Mouse (Mus musculus): ENCODE measurements around the gene Zc3h14. TPM values are rescaled to one million over a fixed set of nuclear protein-coding genes. Genes with fewer than 3 reads are reported as not detected.
A peak's percentile ranks its signal among the peaks of the same experiment; 100 is the strongest.

Gene Zc3h14
- polyA plus RNA-seq, 1 experiment from 2014 or later = 95.0 TPM

DNA sequence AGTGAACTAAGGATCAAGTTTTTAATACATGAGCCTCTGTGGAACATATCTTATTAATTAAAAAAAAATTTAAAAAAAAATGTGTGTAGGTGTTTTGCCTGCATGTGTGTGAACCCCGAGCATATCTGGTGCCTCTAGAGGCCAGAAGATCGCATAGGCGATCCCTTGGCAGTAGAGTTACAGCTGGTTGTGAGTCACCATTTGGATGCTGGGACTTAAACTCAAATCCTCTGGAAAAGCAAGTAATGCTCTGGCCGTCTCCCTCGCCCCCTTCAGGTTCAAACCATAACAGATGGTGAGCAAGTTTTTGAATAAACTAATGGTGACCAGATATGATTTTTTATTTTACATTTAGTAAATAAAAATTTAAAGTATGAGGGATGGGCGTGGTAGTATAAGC lies 10.9 kb downstream of the Zc3h14 start:
- no peak overlapping the region for H3K4me3 ChIP-seq (ENCODE audit: low read length)
- no peaks in the 10 kb centered on the region for H3K9me3 ChIP-seq (ENCODE audit: control insufficient read depth, low read length)
- no peak overlapping the region for H3K27ac ChIP-seq (ENCODE audit: low read depth, low read length)
- H3K36me3 ChIP-seq (ENCODE audit: control insufficient read depth, insufficient read depth, low read length) = peaks cover 45% of the 10 kb centered on the region
- no peaks in the 10 kb centered on the region for H3K27me3 ChIP-seq (replicated peaks; ENCODE audit: control insufficient read depth, insufficient read depth, low read length)
- ATAC-seq = no peak
- H3K9ac ChIP-seq (ENCODE audit: low read depth, low read length) = no peak overlapping the region
- H3K4me1 ChIP-seq (ENCODE audit: control insufficient read depth, insufficient read depth, low read depth, low read length) = no peaks in the 10 kb centered on the region
- 89% methylated on average over 6 of the region's 6 CpGs for WGBS
- H3K4me2 ChIP-seq (ENCODE audit: low read length) = no peak overlapping the region

DNA sequence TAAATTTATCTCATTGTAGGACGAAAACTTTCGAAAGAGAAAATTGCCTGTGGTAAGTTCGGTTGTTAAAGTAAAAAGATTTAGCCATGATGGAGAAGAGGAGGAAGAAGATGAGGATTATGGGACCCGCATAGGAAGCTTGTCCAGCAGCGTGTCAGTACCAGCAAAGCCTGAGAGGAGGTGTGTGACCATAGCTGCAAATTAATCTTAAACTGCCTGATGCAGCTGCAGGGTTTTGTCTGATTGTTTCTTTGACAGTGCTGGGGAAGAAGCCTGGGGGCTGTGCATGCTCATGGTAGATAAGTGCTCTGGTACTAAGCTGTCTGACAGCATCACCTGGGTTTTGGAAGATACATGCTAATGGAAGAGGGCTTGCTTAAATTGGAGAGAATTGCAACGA lies 12.9 kb downstream of the Zc3h14 start:
- 93% methylated on average over 6 of the region's 6 CpGs for WGBS
- no peaks in the 10 kb centered on the region for H3K9me3 ChIP-seq (ENCODE audit: control insufficient read depth, low read length)
- no peak overlapping the region for H3K9ac ChIP-seq (ENCODE audit: low read depth, low read length)
- H3K36me3 ChIP-seq (ENCODE audit: control insufficient read depth, insufficient read depth, low read length) = peaks cover 54% of the 10 kb centered on the region
- no peaks in the 10 kb centered on the region for H3K27me3 ChIP-seq (replicated peaks; ENCODE audit: control insufficient read depth, insufficient read depth, low read length)
- no peak overlapping the region for H3K4me3 ChIP-seq (ENCODE audit: low read length)
- ATAC-seq = no peak
- H3K4me2 ChIP-seq (ENCODE audit: low read length) = no peak overlapping the region
- H3K4me1 ChIP-seq (ENCODE audit: control insufficient read depth, insufficient read depth, low read depth, low read length) = no peaks in the 10 kb centered on the region
- H3K27ac ChIP-seq (ENCODE audit: low read depth, low read length) = no peak overlapping the region

DNA sequence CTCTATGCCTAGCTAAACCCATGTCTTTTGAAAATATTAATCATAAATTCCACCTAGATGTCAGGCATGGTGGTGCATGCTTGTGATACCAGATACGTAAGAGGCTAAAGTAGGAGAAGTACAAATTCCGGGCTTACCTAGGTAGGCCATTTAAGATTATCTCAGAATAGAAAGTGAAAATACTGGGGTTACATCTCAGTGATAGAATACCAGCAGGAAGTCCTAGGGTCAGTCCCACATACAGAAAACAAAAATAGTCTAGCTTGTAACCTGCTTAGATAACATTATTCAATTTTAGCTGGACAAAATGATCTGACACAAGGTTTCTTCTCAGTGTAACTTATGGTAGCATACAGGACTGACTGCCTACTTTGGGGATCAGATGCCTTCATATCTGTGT lies 19.5 kb downstream of the Zc3h14 start:
- ATAC-seq = no peak

DNA sequence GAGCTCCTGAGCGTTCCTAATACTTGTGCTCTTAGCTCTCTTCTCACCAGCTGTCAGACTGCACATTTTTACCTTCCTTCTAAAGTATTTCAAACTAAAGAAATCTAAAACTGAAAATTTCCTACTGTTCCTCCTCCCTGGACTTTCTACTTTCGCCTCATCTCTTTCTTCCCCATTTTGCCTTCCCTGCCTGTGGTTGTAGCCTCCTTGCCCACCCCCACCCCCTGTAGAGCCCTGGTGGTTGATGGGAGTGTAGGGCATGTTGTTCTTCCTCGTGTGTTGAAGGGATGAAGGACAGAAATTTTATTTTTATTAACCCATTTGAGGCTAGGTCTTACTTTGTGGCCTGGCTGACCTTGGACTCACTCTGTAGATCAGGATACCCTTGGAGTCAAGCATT lies 30.7 kb downstream of the Zc3h14 start:
- Histone ChIP-seq H3K4me3 (ENCODE audit: low read length) (no peak overlapping the region), H3K27me3 (replicated peaks; ENCODE audit: control insufficient read depth, insufficient read depth, low read length) (no peaks in the 10 kb centered on the region), H3K9ac (ENCODE audit: low read depth, low read length) (no peak overlapping the region), H3K27ac (ENCODE audit: low read depth, low read length) (no peak overlapping the region), H3K4me1 (ENCODE audit: control insufficient read depth, insufficient read depth, low read depth, low read length) (no peaks in the 10 kb centered on the region), H3K9me3 (ENCODE audit: control insufficient read depth, low read length) (no peaks in the 10 kb centered on the region), H3K36me3 (ENCODE audit: control insufficient read depth, insufficient read depth, low read length) (peaks cover 29% of the 10 kb centered on the region), H3K4me2 (ENCODE audit: low read length) (no peak overlapping the region)
- no peak for ATAC-seq
- WGBS = 86% methylated on average over 3 of the region's 3 CpGs

More for the DNA sequence above, 19.5 kb downstream of the Zc3h14 start:
- no peak overlapping the region for H3K4me3 ChIP-seq (ENCODE audit: low read length)
- no peak overlapping the region for H3K9ac ChIP-seq (ENCODE audit: low read depth, low read length)
- H3K9me3 ChIP-seq (ENCODE audit: control insufficient read depth, low read length) = no peaks in the 10 kb centered on the region
- no peaks in the 10 kb centered on the region for H3K27me3 ChIP-seq (replicated peaks; ENCODE audit: control insufficient read depth, insufficient read depth, low read length)
- 95% methylated on average over 2 of the region's 2 CpGs for WGBS
- H3K27ac ChIP-seq (ENCODE audit: low read depth, low read length) = no peak overlapping the region
- H3K4me2 ChIP-seq (ENCODE audit: low read length) = no peak overlapping the region
- peaks cover 52% of the 10 kb centered on the region for H3K36me3 ChIP-seq (ENCODE audit: control insufficient read depth, insufficient read depth, low read length)
- H3K4me1 ChIP-seq (ENCODE audit: control insufficient read depth, insufficient read depth, low read depth, low read length) = no peaks in the 10 kb centered on the region

DNA sequence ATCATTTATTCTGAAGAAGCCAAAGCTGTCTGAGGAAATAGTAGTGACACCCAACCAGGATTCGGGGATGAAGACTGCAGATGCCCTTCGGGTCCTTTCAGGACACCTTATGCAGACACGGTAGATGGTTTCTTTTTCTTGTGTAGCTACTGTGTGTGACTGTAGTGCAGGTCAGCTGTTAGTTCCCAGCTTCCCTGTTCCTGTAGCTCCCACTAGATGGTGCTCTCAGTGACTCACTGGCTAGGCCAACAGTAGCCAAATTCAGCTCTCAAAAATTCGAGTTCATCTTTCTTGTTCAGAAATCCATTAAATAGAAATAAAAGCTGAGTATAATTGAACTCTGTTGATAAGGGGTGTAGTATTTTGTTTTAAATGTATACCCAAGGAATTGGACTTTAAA lies 32.4 kb downstream of the Zc3h14 start:
- Histone ChIP-seq H3K27ac (ENCODE audit: low read depth, low read length) (no peak overlapping the region), H3K4me3 (ENCODE audit: low read length) (no peak overlapping the region), H3K4me2 (ENCODE audit: low read length) (no peak overlapping the region), H3K9me3 (ENCODE audit: control insufficient read depth, low read length) (no peaks in the 10 kb centered on the region), H3K9ac (ENCODE audit: low read depth, low read length) (no peak overlapping the region), H3K36me3 (ENCODE audit: control insufficient read depth, insufficient read depth, low read length) (peaks cover 36% of the 10 kb centered on the region), H3K4me1 (ENCODE audit: control insufficient read depth, insufficient read depth, low read depth, low read length) (no peaks in the 10 kb centered on the region), H3K27me3 (replicated peaks; ENCODE audit: control insufficient read depth, insufficient read depth, low read length) (no peaks in the 10 kb centered on the region)
- WGBS = 80% methylated on average over 4 of the region's 4 CpGs
- peak; percentile 52; the same call in 1 of the 2 replicates for ATAC-seq

DNA sequence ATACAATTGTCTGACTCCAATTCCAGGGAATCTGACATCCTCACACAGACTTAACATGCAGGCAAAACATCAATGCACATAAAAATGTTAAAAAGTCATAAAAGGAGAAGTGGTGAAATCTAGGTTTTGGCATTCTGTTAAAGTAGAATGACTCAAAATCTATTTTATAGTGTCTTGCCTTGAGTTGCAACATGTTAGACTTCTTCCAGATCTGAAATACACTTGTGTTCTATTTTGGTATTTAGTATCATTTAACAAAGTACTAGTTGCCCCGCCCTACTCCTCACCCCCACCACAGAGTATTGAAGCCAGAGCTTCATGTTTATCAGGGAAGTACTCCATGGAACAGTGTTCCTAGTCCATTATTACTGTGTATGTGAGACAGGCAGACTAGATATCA lies 37.5 kb downstream of the Zc3h14 start:
- no peak for ATAC-seq
- Histone ChIP-seq H3K4me1 (ENCODE audit: control insufficient read depth, insufficient read depth, low read depth, low read length) (no peaks in the 10 kb centered on the region), H3K27me3 (replicated peaks; ENCODE audit: control insufficient read depth, insufficient read depth, low read length) (no peaks in the 10 kb centered on the region), H3K4me2 (ENCODE audit: low read length) (no peak overlapping the region), H3K9me3 (ENCODE audit: control insufficient read depth, low read length) (no peaks in the 10 kb centered on the region), H3K27ac (ENCODE audit: low read depth, low read length) (no peak overlapping the region), H3K9ac (ENCODE audit: low read depth, low read length) (no peak overlapping the region), H3K36me3 (ENCODE audit: control insufficient read depth, insufficient read depth, low read length) (peaks cover 39% of the 10 kb centered on the region), H3K4me3 (ENCODE audit: low read length) (no peak overlapping the region)
- WGBS = 97% methylated on average over 1 of the region's 1 CpGs

DNA sequence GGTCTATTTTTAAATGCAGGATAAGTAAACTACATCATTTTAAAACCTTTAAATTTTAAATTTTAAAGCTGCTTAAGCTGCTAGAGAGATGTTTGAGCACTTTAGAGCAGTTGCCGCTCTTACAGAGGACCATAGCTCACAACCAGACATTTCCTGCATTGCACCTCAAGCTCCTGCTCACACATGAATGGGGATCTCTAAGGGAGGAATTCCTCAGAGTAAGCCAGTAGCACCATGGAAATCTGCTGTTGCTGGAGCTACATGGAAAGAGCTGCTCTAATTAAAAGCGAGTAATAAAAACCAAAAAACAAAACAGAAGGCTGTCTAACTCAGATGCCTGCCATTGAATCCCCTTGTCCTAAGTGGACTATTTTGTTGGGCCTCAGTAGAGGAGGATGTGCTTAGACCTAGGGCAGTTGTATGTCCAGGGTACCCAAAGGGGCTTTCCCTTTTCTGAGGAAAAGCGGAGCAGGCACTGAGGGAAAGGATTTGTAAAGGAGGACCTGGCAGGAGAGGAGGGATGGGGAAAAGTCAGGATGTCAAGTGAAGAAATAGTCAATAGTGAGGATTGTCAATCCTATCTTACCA lies 49.1 kb downstream of the Zc3h14 start:
- no peak overlapping the region for H3K27ac ChIP-seq (ENCODE audit: low read depth, low read length)
- ATAC-seq = peak; percentile 64; the same call in 1 of the 2 replicates
- 70% methylated on average over 3 of the region's 3 CpGs for WGBS
- H3K9me3 ChIP-seq (ENCODE audit: control insufficient read depth, low read length) = no peaks in the 10 kb centered on the region
- no peaks in the 10 kb centered on the region for H3K27me3 ChIP-seq (replicated peaks; ENCODE audit: control insufficient read depth, insufficient read depth, low read length)
- no peak overlapping the region for H3K4me3 ChIP-seq (ENCODE audit: low read length)
- H3K4me1 ChIP-seq (ENCODE audit: control insufficient read depth, insufficient read depth, low read depth, low read length) = no peaks in the 10 kb centered on the region
- no peak overlapping the region for H3K4me2 ChIP-seq (ENCODE audit: low read length)
- no peak overlapping the region for H3K9ac ChIP-seq (ENCODE audit: low read depth, low read length)
- H3K36me3 ChIP-seq (ENCODE audit: control insufficient read depth, insufficient read depth, low read length) = peaks cover 26% of the 10 kb centered on the region

DNA sequence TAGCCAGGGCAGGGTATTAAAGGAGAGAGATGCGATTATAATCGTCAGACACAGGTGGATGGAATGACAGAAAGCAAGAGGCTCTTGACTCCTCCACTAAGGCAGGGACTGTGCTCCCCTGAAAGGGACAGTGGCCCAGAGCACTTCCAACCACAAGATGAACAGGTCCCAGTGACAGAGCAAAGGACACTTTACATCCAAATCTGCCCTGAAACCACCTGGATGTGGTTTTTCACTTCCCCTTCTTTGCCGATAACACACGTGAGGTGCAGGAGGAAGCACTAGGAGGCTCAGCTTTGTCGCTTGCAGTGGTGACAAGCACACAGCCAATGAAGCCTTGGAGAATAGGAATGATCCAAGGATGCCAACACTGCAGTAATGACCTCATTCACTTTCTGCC lies 53.6 kb downstream of the Zc3h14 start:
- Histone ChIP-seq H3K9me3 (ENCODE audit: control insufficient read depth, low read length) (no peaks in the 10 kb centered on the region), H3K27ac (ENCODE audit: low read depth, low read length) (no peak overlapping the region), H3K36me3 (ENCODE audit: control insufficient read depth, insufficient read depth, low read length) (peaks cover 13% of the 10 kb centered on the region; the same call in 1 of the 2 replicates), H3K4me3 (ENCODE audit: low read length) (no peak overlapping the region), H3K4me1 (ENCODE audit: control insufficient read depth, insufficient read depth, low read depth, low read length) (no peaks in the 10 kb centered on the region), H3K4me2 (ENCODE audit: low read length) (no peak overlapping the region), H3K9ac (ENCODE audit: low read depth, low read length) (no peak overlapping the region), H3K27me3 (replicated peaks; ENCODE audit: control insufficient read depth, insufficient read depth, low read length) (no peaks in the 10 kb centered on the region)
- ATAC-seq = no peak
- WGBS = 88% methylated on average over 5 of the region's 5 CpGs

DNA sequence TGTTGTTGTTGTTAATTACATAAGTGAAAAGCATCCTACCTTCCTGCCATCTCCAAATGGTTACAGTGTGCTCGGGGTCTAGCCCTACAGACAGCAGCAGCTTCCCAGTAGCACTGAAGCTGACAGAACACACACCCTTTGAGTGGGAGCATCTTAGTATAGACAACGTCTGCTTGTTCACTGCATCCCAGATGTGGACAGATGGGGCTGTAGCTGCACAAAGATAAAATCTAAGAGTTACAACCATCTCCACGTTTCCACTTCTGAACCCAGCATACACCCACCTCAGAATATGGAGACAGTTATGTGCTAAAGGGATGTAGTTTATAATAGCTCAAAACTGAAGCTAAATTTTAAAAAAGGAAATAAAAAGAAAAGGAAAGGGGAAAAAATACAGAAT lies 55.5 kb downstream of the Zc3h14 start:
- H3K27ac ChIP-seq (ENCODE audit: low read depth, low read length) = no peak overlapping the region
- no peak for ATAC-seq
- no peaks in the 10 kb centered on the region for H3K4me1 ChIP-seq (ENCODE audit: control insufficient read depth, insufficient read depth, low read depth, low read length)
- no peak overlapping the region for H3K9ac ChIP-seq (ENCODE audit: low read depth, low read length)
- WGBS = 87% methylated on average over 3 of the region's 3 CpGs
- no peaks in the 10 kb centered on the region for H3K9me3 ChIP-seq (ENCODE audit: control insufficient read depth, low read length)
- no peaks in the 10 kb centered on the region for H3K27me3 ChIP-seq (replicated peaks; ENCODE audit: control insufficient read depth, insufficient read depth, low read length)
- H3K4me2 ChIP-seq (ENCODE audit: low read length) = no peak overlapping the region
- peaks cover 8% of the 10 kb centered on the region; the same call in 1 of the 2 replicates for H3K36me3 ChIP-seq (ENCODE audit: control insufficient read depth, insufficient read depth, low read length)
- H3K4me3 ChIP-seq (ENCODE audit: low read length) = no peak overlapping the region

Data from hindbrain, embryonic 16.5 days (tissue).